Mouse (Mus musculus): ENCODE data around the gene Chm. TPM values are rescaled to one million over a fixed set of nuclear protein-coding genes. Genes with fewer than 3 reads are reported as not detected.
"Not testable (repeated sequence)": the region's sequence is repeated elsewhere in the genome, so short reads cannot be mapped to it uniquely, and the experiment has no call there.

Gene Chm
- 19.9 and 26.7 TPM in 2 replicates for polyA plus RNA-seq (2012; ENCODE audit: insufficient read depth, insufficient read length, missing spikeins)

- TF ChIP-seq POLR2A (IDR thresholded peaks at IDR 0.05; ENCODE audit: borderline replicate concordance, low read depth, low read length), result no peak
- TF ChIP-seq CTCF (IDR thresholded peaks at IDR 0.05; ENCODE audit: low read depth, low read length), result no peak
- no peaks in the 10 kb centered on the region for H3K4me1 ChIP-seq (ENCODE audit: control insufficient read depth, insufficient read depth, low read length)
- peak within 1 kb of the TSS; percentile 82 for H3K27ac ChIP-seq (ENCODE audit: insufficient read depth, low read depth, low read length)
- H3K4me3 ChIP-seq (ENCODE audit: insufficient read depth, low read length), result peak within 1 kb of the TSS; percentile 84
Measured at GRCm38 (mm10) chrX:113185230-113185985, at the start of gene Chm. Gene Chm (minus strand): TSS chrX:113185517.

- Histone ChIP-seq H3K27ac (ENCODE audit: insufficient read depth, low read depth, low read length) (no peak overlapping the region), H3K4me3 (ENCODE audit: insufficient read depth, low read length) (no peak overlapping the region)
- no peak for TF ChIP-seq CTCF (IDR thresholded peaks at IDR 0.05; ENCODE audit: low read depth, low read length)
- TF ChIP-seq POLR2A (IDR thresholded peaks at IDR 0.05; ENCODE audit: borderline replicate concordance, low read depth, low read length), result no peak
Measured at GRCm38 (mm10) chrX:113193901-113194300, 8.6 kb upstream of the Chm start.

GRCm38 (mm10) chrX:113184569-113185229 is 618 bp downstream of the Chm start:
- no peak for TF ChIP-seq CTCF (IDR thresholded peaks at IDR 0.05; ENCODE audit: low read depth, low read length)
- peak overlapping the region; percentile 82 for H3K27ac ChIP-seq (ENCODE audit: insufficient read depth, low read depth, low read length)
- H3K4me1 ChIP-seq (ENCODE audit: control insufficient read depth, insufficient read depth, low read length), result no peaks in the 10 kb centered on the region
- H3K4me3 ChIP-seq (ENCODE audit: insufficient read depth, low read length), result peak overlapping the region; percentile 84

More at GRCm38 (mm10) chrX:113193901-113194300, 8.6 kb upstream of the Chm start:
- H3K4me1 ChIP-seq (ENCODE audit: control insufficient read depth, insufficient read depth, low read length), result no peaks in the 10 kb centered on the region

GRCm38 (mm10) chrX:113180856-113181255 is 4.5 kb downstream of the Chm start:
- not testable (repeated sequence) for H3K4me3 ChIP-seq (ENCODE audit: insufficient read depth, low read length); H3K4me1 ChIP-seq (ENCODE audit: control insufficient read depth, insufficient read depth, low read length); H3K27ac ChIP-seq (ENCODE audit: insufficient read depth, low read depth, low read length)

GRCm38 (mm10) chrX:113172766-113173165 is 12.6 kb downstream of the Chm start:
- peak overlapping the region; percentile 36 for H3K27ac ChIP-seq (ENCODE audit: insufficient read depth, low read depth, low read length)
- TF ChIP-seq CTCF (IDR thresholded peaks at IDR 0.05; ENCODE audit: low read depth, low read length) (no peak), POLR2A (IDR thresholded peaks at IDR 0.05; ENCODE audit: borderline replicate concordance, low read depth, low read length) (no peak)
- no peak overlapping the region for H3K4me3 ChIP-seq (ENCODE audit: insufficient read depth, low read length)
- peaks cover 3% of the 10 kb centered on the region; the same call in 1 of the 2 replicates for H3K4me1 ChIP-seq (ENCODE audit: control insufficient read depth, insufficient read depth, low read length)

GRCm38 (mm10) chrX:113172271-113172670 is 13.0 kb downstream of the Chm start:
- peak overlapping the region; percentile 45 for H3K27ac ChIP-seq (ENCODE audit: insufficient read depth, low read depth, low read length)
- no peak for TF ChIP-seq CTCF (IDR thresholded peaks at IDR 0.05; ENCODE audit: low read depth, low read length)
- no peak for TF ChIP-seq POLR2A (IDR thresholded peaks at IDR 0.05; ENCODE audit: borderline replicate concordance, low read depth, low read length)
- H3K4me3 ChIP-seq (ENCODE audit: insufficient read depth, low read length), result no peak overlapping the region
- H3K4me1 ChIP-seq (ENCODE audit: control insufficient read depth, insufficient read depth, low read length), result peaks cover 3% of the 10 kb centered on the region; the same call in 1 of the 2 replicates

- no peaks in the 10 kb centered on the region for H3K4me1 ChIP-seq (ENCODE audit: control insufficient read depth, insufficient read depth, low read length)
- TF ChIP-seq CTCF (IDR thresholded peaks at IDR 0.05; ENCODE audit: low read depth, low read length) (no peak), POLR2A (IDR thresholded peaks at IDR 0.05; ENCODE audit: borderline replicate concordance, low read depth, low read length) (no peak)
- no peak overlapping the region for H3K27ac ChIP-seq (ENCODE audit: insufficient read depth, low read depth, low read length)
- H3K4me3 ChIP-seq (ENCODE audit: insufficient read depth, low read length), result no peak overlapping the region
Measured at GRCm38 (mm10) chrX:113160268-113160860, 25.0 kb downstream of the Chm start.

- Histone ChIP-seq H3K4me1 (ENCODE audit: control insufficient read depth, insufficient read depth, low read length) (no peaks in the 10 kb centered on the region), H3K27ac (ENCODE audit: insufficient read depth, low read depth, low read length) (no peak overlapping the region), H3K4me3 (ENCODE audit: insufficient read depth, low read length) (no peak overlapping the region)
- TF ChIP-seq POLR2A (IDR thresholded peaks at IDR 0.05; ENCODE audit: borderline replicate concordance, low read depth, low read length) (no peak), CTCF (IDR thresholded peaks at IDR 0.05; ENCODE audit: low read depth, low read length) (no peak)
Measured at GRCm38 (mm10) chrX:113084171-113084570, 101.1 kb downstream of the Chm start.

GRCm38 (mm10) chrX:113076053-113076452 is 109.3 kb downstream of the Chm start:
- Histone ChIP-seq H3K4me1 (ENCODE audit: control insufficient read depth, insufficient read depth, low read length) (no peaks in the 10 kb centered on the region), H3K4me3 (ENCODE audit: insufficient read depth, low read length) (no peak overlapping the region), H3K27ac (ENCODE audit: insufficient read depth, low read depth, low read length) (no peak overlapping the region)
- TF ChIP-seq CTCF (IDR thresholded peaks at IDR 0.05; ENCODE audit: low read depth, low read length) (no peak), POLR2A (IDR thresholded peaks at IDR 0.05; ENCODE audit: borderline replicate concordance, low read depth, low read length) (no peak)

GRCm38 (mm10) chrX:113074823-113075222 is 110.5 kb downstream of the Chm start:
- Histone ChIP-seq H3K27ac (ENCODE audit: insufficient read depth, low read depth, low read length) (no peak overlapping the region), H3K4me3 (ENCODE audit: insufficient read depth, low read length) (no peak overlapping the region)
- TF ChIP-seq CTCF (IDR thresholded peaks at IDR 0.05; ENCODE audit: low read depth, low read length) (no peak), POLR2A (IDR thresholded peaks at IDR 0.05; ENCODE audit: borderline replicate concordance, low read depth, low read length) (no peak)

More at GRCm38 (mm10) chrX:113074823-113075222, 110.5 kb downstream of the Chm start:
- H3K4me1 ChIP-seq (ENCODE audit: control insufficient read depth, insufficient read depth, low read length), result no peaks in the 10 kb centered on the region
